Mouse (Mus musculus) liver, embryonic 15.5 days (tissue): Measurements from ENCODE around the gene Krt88. TPM values are rescaled to one million over a fixed set of nuclear protein-coding genes. Genes with fewer than 3 reads are reported as not detected.

Experiments used
- ATAC-seq: fragments of 200-750 bp; cut with Nextera tagmentation; 2 replicates; pipeline ENCODE4 v1.8.0; 2017; ENCODE audit warnings: moderate number of reproducible peaks, mild to moderate bottlenecking, moderate library complexity; ENCODE audit not compliant: insufficient read depth
- H3K27ac ChIP-seq: fragments of 300-500 bp; sonication (generic); replicated peaks from 2 replicates; pipeline ENCODE4 v1.5.1; 2015; ENCODE audit warnings: mild to moderate bottlenecking, inconsistent platforms
- H3K27me3 ChIP-seq: fragments of 300-500 bp; sonication (generic); 2 replicates; pipeline ENCODE4 v1.6.1; 2015; ENCODE audit warnings: mild to moderate bottlenecking, inconsistent platforms
- H3K36me3 ChIP-seq: fragments of 300-500 bp; sonication (generic); replicated peaks from 2 replicates; pipeline ENCODE4 v1.6.1; 2015; ENCODE audit warnings: moderate library complexity, mild to moderate bottlenecking, inconsistent platforms
- H3K4me1 ChIP-seq: fragments of 300-500 bp; sonication (generic); replicated peaks from 2 replicates; pipeline ENCODE4 v1.6.1; 2015; ENCODE audit warnings: inconsistent platforms
- H3K4me2 ChIP-seq: fragments of 300-500 bp; sonication (generic); 2 replicates; pipeline ENCODE4 v1.6.1; 2015; ENCODE audit warnings: moderate library complexity, mild to moderate bottlenecking, inconsistent platforms
- H3K4me3 ChIP-seq: fragments of 300-500 bp; sonication (generic); replicated peaks from 2 replicates; pipeline ENCODE4 v1.5.1; 2015; ENCODE audit warnings: mild to moderate bottlenecking, inconsistent platforms
- H3K9ac ChIP-seq: fragments of 300-500 bp; sonication (generic); 2 replicates; pipeline ENCODE4 v1.6.1; 2015; ENCODE audit warnings: moderate library complexity, mild to moderate bottlenecking, inconsistent platforms
- H3K9me3 ChIP-seq: fragments of 300-500 bp; sonication (generic); replicated peaks from 2 replicates; pipeline ENCODE4 v1.6.1; 2016; ENCODE audit warnings: inconsistent platforms
- WGBS: fragments of 180-500 bp; shearing (Covaris S2); methylation state at CpG from one replicate; pipeline ENCODE4 v1.1.7; 2015; ENCODE audit warnings: mixed read lengths; ENCODE audit not compliant: insufficient replicate concordance; 5-methylcytosine and 5-hydroxymethylcytosine counted together
- polyA plus RNA-seq: library from polyadenylated mRNA; unstranded; fragments of >200 nt; fragmentation: Nextera tagmentation; extraction: Ambion mirVana; gene quantifications from 2 replicates; pipeline ENCODE4 v1.2.1, GENCODE M21; 2015

Krt88 gene
- polyA plus RNA-seq, result not detected in 2 replicates

- Histone ChIP-seq H3K9ac (no peak within 1 kb of the TSS), H3K4me1 (no peaks in the 10 kb centered on the region), H3K4me2 (no peak within 1 kb of the TSS), H3K27me3 (no peaks in the 10 kb centered on the region), H3K9me3 (no peaks in the 10 kb centered on the region), H3K36me3 (no peaks in the 10 kb centered on the region), H3K4me3 (no peak within 1 kb of the TSS), H3K27ac (no peak within 1 kb of the TSS)
- WGBS, result 42% methylated on average over 2 of the region's 2 CpGs
- ATAC-seq, result no peak
Measured at GRCm38 (mm10) chr15:101447444-101447843, at the start of gene Krt88. TSS of gene Krt88 (plus strand) at chr15:101447744.

GRCm38 (mm10) chr15:101398269-101398668 lies 49.3 kb upstream of the Krt88 start:
- Histone ChIP-seq H3K9ac (no peak overlapping the region), H3K4me1 (no peaks in the 10 kb centered on the region), H3K27me3 (no peaks in the 10 kb centered on the region), H3K27ac (no peak overlapping the region), H3K9me3 (no peaks in the 10 kb centered on the region), H3K4me3 (no peak overlapping the region), H3K4me2 (no peak overlapping the region), H3K36me3 (no peaks in the 10 kb centered on the region)
- 66% methylated on average over 8 of the region's 8 CpGs for WGBS
- ATAC-seq, result no peak

GRCm38 (mm10) chr15:101410775-101411174 lies 36.8 kb upstream of the Krt88 start, which contains the start of gene Krt7:
TSS of gene Krt7 (plus strand) at chr15:101411043.
- ATAC-seq, result no peak
- no peak within 1 kb of the TSS for H3K4me2 ChIP-seq
- no peak within 1 kb of the TSS for H3K9ac ChIP-seq
- no peak within 1 kb of the TSS for H3K4me3 ChIP-seq
- H3K36me3 ChIP-seq, result no peaks in the 10 kb centered on the region
- H3K4me1 ChIP-seq, result no peaks in the 10 kb centered on the region
- no peaks in the 10 kb centered on the region for H3K9me3 ChIP-seq
- WGBS, result 8% methylated on average over 2 of the region's 2 CpGs
- H3K27ac ChIP-seq, result no peak within 1 kb of the TSS
- H3K27me3 ChIP-seq, result peaks cover 18% of the 10 kb centered on the region; the same call in 1 of the 2 replicates

- H3K27me3 ChIP-seq, result peaks cover 18% of the 10 kb centered on the region; the same call in 1 of the 2 replicates
- no peaks in the 10 kb centered on the region for H3K4me1 ChIP-seq
- no peak overlapping the region for H3K9ac ChIP-seq
- H3K36me3 ChIP-seq, result no peaks in the 10 kb centered on the region
- no peak overlapping the region for H3K4me2 ChIP-seq
- H3K4me3 ChIP-seq, result no peak overlapping the region
- 44% methylated on average over 31 of the region's 31 CpGs for WGBS
- no peak overlapping the region for H3K27ac ChIP-seq
- no peaks in the 10 kb centered on the region for H3K9me3 ChIP-seq
- ATAC-seq, result no peak
Measured at GRCm38 (mm10) chr15:101412188-101412587, 35.4 kb upstream of the Krt88 start.

- no peak for ATAC-seq
- H3K4me3 ChIP-seq, result no peak overlapping the region
- no peaks in the 10 kb centered on the region for H3K36me3 ChIP-seq
- peaks cover 18% of the 10 kb centered on the region; the same call in 1 of the 2 replicates for H3K27me3 ChIP-seq
- H3K9me3 ChIP-seq, result no peaks in the 10 kb centered on the region
- no peak overlapping the region for H3K4me2 ChIP-seq
- WGBS, result 30% methylated on average over 7 of the region's 7 CpGs
- no peak overlapping the region for H3K9ac ChIP-seq
- no peaks in the 10 kb centered on the region for H3K4me1 ChIP-seq
- H3K27ac ChIP-seq, result no peak overlapping the region
Measured at GRCm38 (mm10) chr15:101413916-101414635, 33.5 kb upstream of the Krt88 start.

GRCm38 (mm10) chr15:101414807-101415565 lies 32.6 kb upstream of the Krt88 start:
- ATAC-seq, result no peak
- Histone ChIP-seq H3K27ac (no peak overlapping the region), H3K4me2 (no peak overlapping the region), H3K9ac (no peak overlapping the region), H3K4me3 (no peak overlapping the region), H3K27me3 (peaks cover 18% of the 10 kb centered on the region; the same call in 1 of the 2 replicates), H3K4me1 (no peaks in the 10 kb centered on the region), H3K36me3 (no peaks in the 10 kb centered on the region), H3K9me3 (no peaks in the 10 kb centered on the region)
- 51% methylated on average over 11 of the region's 11 CpGs for WGBS

GRCm38 (mm10) chr15:101418950-101419349 lies 28.6 kb upstream of the Krt88 start:
- Histone ChIP-seq H3K4me2 (no peak overlapping the region), H3K9ac (no peak overlapping the region), H3K36me3 (no peaks in the 10 kb centered on the region), H3K27ac (no peak overlapping the region), H3K9me3 (no peaks in the 10 kb centered on the region), H3K4me3 (no peak overlapping the region), H3K27me3 (no peaks in the 10 kb centered on the region), H3K4me1 (no peaks in the 10 kb centered on the region)
- 65% methylated on average over 4 of the region's 4 CpGs for WGBS
- no peak for ATAC-seq

GRCm38 (mm10) chr15:101420903-101421302 lies 26.6 kb upstream of the Krt88 start:
- Histone ChIP-seq H3K4me1 (no peaks in the 10 kb centered on the region), H3K27ac (no peak overlapping the region)
- no peak for ATAC-seq

GRCm38 (mm10) chr15:101424914-101425313 lies 22.6 kb upstream of the Krt88 start:
- no peak overlapping the region for H3K4me2 ChIP-seq
- no peak overlapping the region for H3K27ac ChIP-seq
- no peak overlapping the region for H3K4me3 ChIP-seq
- ATAC-seq, result no peak
- WGBS, result 23% methylated on average over 5 of the region's 5 CpGs
- no peaks in the 10 kb centered on the region for H3K36me3 ChIP-seq
- no peaks in the 10 kb centered on the region; the same call in 1 of the 2 replicates for H3K27me3 ChIP-seq
- no peaks in the 10 kb centered on the region for H3K9me3 ChIP-seq
- no peaks in the 10 kb centered on the region for H3K4me1 ChIP-seq
- H3K9ac ChIP-seq, result no peak overlapping the region

More at GRCm38 (mm10) chr15:101420903-101421302, 26.6 kb upstream of the Krt88 start:
- no peaks in the 10 kb centered on the region for H3K27me3 ChIP-seq
- H3K36me3 ChIP-seq, result no peaks in the 10 kb centered on the region
- H3K4me3 ChIP-seq, result no peak overlapping the region
- no peak overlapping the region for H3K4me2 ChIP-seq
- WGBS, result 51% methylated on average over 5 of the region's 6 CpGs
- H3K9ac ChIP-seq, result no peak overlapping the region
- H3K9me3 ChIP-seq, result no peaks in the 10 kb centered on the region

GRCm38 (mm10) chr15:101436611-101437010 lies 10.9 kb upstream of the Krt88 start:
- H3K9me3 ChIP-seq, result no peaks in the 10 kb centered on the region
- no peak overlapping the region for H3K27ac ChIP-seq
- H3K4me2 ChIP-seq, result no peak overlapping the region
- WGBS, result 63% methylated on average over 7 of the region's 7 CpGs
- H3K4me1 ChIP-seq, result no peaks in the 10 kb centered on the region
- no peak overlapping the region for H3K9ac ChIP-seq
- H3K4me3 ChIP-seq, result no peak overlapping the region
- H3K36me3 ChIP-seq, result no peaks in the 10 kb centered on the region
- peaks cover 39% of the 10 kb centered on the region for H3K27me3 ChIP-seq
- no peak for ATAC-seq

- no peaks in the 10 kb centered on the region for H3K9me3 ChIP-seq
- WGBS, result 4% methylated on average over 34 of the region's 34 CpGs
- H3K36me3 ChIP-seq, result no peaks in the 10 kb centered on the region
- peaks cover 39% of the 10 kb centered on the region for H3K27me3 ChIP-seq
- no peaks in the 10 kb centered on the region for H3K4me1 ChIP-seq
- ATAC-seq, result no peak
- no peak within 1 kb of the TSS for H3K4me3 ChIP-seq
- no peak within 1 kb of the TSS for H3K4me2 ChIP-seq
- H3K27ac ChIP-seq, result no peak within 1 kb of the TSS
- no peak within 1 kb of the TSS for H3K9ac ChIP-seq
Measured at GRCm38 (mm10) chr15:101438555-101438954, 9.0 kb upstream of the Krt88 start, which contains the start of gene Krt87. TSS of gene Krt87 (minus strand) at chr15:101438804.
